In the genomic region with DNA sequence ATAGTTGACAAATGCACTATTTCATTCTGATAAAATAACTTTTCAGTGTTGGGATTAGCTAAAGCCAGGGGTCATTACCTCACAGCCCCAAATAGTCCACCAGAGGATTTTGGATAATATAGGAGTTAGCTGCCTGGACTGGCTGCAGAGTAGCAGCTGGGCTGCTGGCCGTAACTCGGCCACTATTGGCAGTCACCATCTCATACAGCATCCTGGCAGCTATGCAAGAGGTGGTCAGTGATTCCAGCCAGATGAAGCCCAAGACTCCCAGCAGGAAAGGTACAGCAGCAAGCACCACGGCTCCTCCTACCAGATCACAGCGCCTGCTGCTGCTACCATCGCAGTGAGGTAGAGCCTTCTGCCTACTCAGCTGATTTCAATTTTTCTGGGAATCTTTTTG, we compare ENCODE assay signal across 21 mouse cellular contexts. TPM values are rescaled to one million over a fixed set of nuclear protein-coding genes. Genes with fewer than 3 reads are reported as not detected.
DNase-seq lines count a peak whose midpoint lies in the region; ATAC-seq and TF ChIP-seq lines count a peak whose summit lies in the region.
"Had no signal": no experiment of that assay in that cellular context is flagged by ENCODE, and none has a peak within 500 bp of the region (broad histone marks: within the 10 kb centered on the region; RNA-seq: fewer than 3 reads in every experiment).

No protein-coding gene starts in this region.

- no peaks in the 10 kb centered on the region for H3K27me3 ChIP-seq in hindbrain, postnatal 0 days (ENCODE audit: insufficient read depth, low read length)
- H3K27me3 ChIP-seq in hindbrain, embryonic 13.5 days: no peaks in the 10 kb centered on the region
- H3K27me3 ChIP-seq: CH12.LX; forebrain, embryonic 12.5 days; heart, embryonic 15.5 days; hindbrain, embryonic 15.5 days; limb, embryonic 15.5 days; liver, embryonic 15.5 days; midbrain, embryonic 12.5 days; neural tube, embryonic 12.5 days had no signal

- H3K4me1 ChIP-seq in hindbrain, postnatal 0 days (ENCODE audit: insufficient read depth, low read length): no peaks in the 10 kb centered on the region
- H3K4me1 ChIP-seq in hindbrain, embryonic 13.5 days (replicated peaks): no peaks in the 10 kb centered on the region
- H3K4me1 ChIP-seq: embryonic facial prominence, embryonic 10.5 days; forebrain, embryonic 12.5 days; heart, embryonic 15.5 days; hindbrain, embryonic 15.5 days; limb, embryonic 15.5 days; liver, embryonic 15.5 days; midbrain, embryonic 12.5 days; neural tube, embryonic 12.5 days had no signal

- no peak overlapping the region for H3K4me3 ChIP-seq in gastrocnemius, adult 2 months
- no peak overlapping the region for H3K4me3 ChIP-seq in hindbrain, postnatal 0 days (ENCODE audit: low read length)
- H3K4me3 ChIP-seq in hindbrain, embryonic 13.5 days: no peak overlapping the region
- H3K4me3 ChIP-seq: embryonic facial prominence, embryonic 10.5 days; forebrain, embryonic 12.5 days; heart, embryonic 15.5 days; hindbrain, embryonic 15.5 days; limb, embryonic 15.5 days; liver, embryonic 15.5 days; midbrain, embryonic 12.5 days; neural tube, embryonic 12.5 days had no signal

- no peaks in the 10 kb centered on the region for H3K36me3 ChIP-seq in hindbrain, postnatal 0 days (ENCODE audit: insufficient read depth, low read length)
- no peaks in the 10 kb centered on the region for H3K36me3 ChIP-seq in hindbrain, embryonic 13.5 days
- H3K36me3 ChIP-seq: embryonic facial prominence, embryonic 10.5 days; forebrain, embryonic 12.5 days; heart, embryonic 15.5 days; hindbrain, embryonic 15.5 days; limb, embryonic 15.5 days; liver, embryonic 15.5 days; midbrain, embryonic 12.5 days; neural tube, embryonic 12.5 days had no signal

- ATAC-seq in hindbrain, postnatal 0 days: peak; percentile 58
- ATAC-seq in hindbrain, embryonic 13.5 days (ENCODE audit: low FRiP score): no peak
- ATAC-seq: intestine, postnatal 0 days had no signal

- H3K9me3 ChIP-seq in hindbrain, postnatal 0 days (ENCODE audit: low read length): no peaks in the 10 kb centered on the region
- H3K9me3 ChIP-seq in hindbrain, embryonic 13.5 days: no peaks in the 10 kb centered on the region
- H3K9me3 ChIP-seq: embryonic facial prominence, embryonic 10.5 days; forebrain, embryonic 12.5 days; heart, embryonic 15.5 days; hindbrain, embryonic 15.5 days; limb, embryonic 15.5 days; liver, embryonic 15.5 days; midbrain, embryonic 12.5 days; neural tube, embryonic 12.5 days had no signal

- 54% methylated on average over 5 of the region's 5 CpGs for WGBS in hindbrain, postnatal 0 days
- 83% methylated on average over 5 of the region's 5 CpGs for WGBS in hindbrain, embryonic 13.5 days

- intact Hi-C loops in gastrocnemius, adult 2 months (cut with DNase I): no loop called here
- intact Hi-C loops in heart, postnatal 36 days (cut with DNase I): no loop called here

- H3K9ac ChIP-seq in hindbrain, postnatal 0 days (replicated peaks; ENCODE audit: low read length): no peak overlapping the region
- H3K9ac ChIP-seq in hindbrain, embryonic 13.5 days: no peak overlapping the region
- H3K9ac ChIP-seq: forebrain, embryonic 12.5 days; heart, embryonic 15.5 days; hindbrain, embryonic 15.5 days; limb, embryonic 15.5 days; liver, embryonic 15.5 days; midbrain, embryonic 12.5 days; neural tube, embryonic 12.5 days had no signal

- H3K27ac ChIP-seq in gastrocnemius, adult 2 months: no peak overlapping the region
- H3K27ac ChIP-seq in hindbrain, postnatal 0 days: no peak overlapping the region
- no peak overlapping the region for H3K27ac ChIP-seq in hindbrain, embryonic 13.5 days
- H3K27ac ChIP-seq: embryonic facial prominence, embryonic 10.5 days; forebrain, embryonic 12.5 days; heart, embryonic 15.5 days; hindbrain, embryonic 15.5 days; limb, embryonic 15.5 days; liver, embryonic 15.5 days; midbrain, embryonic 12.5 days; neural tube, embryonic 12.5 days had no signal

- peak; percentile 48 for DNase-seq in gastrocnemius, adult 2 months
- no peak for DNase-seq in gastrocnemius, adult 18-20 months (ENCODE audit: low spot score)
- peak; percentile 57 for DNase-seq in hindbrain, postnatal 0 days (ENCODE audit: low spot score)
- peak; percentile 83 to 89 for DNase-seq in cerebellum, postnatal 10 days
- peak; percentile 10 to 17 for DNase-seq in heart, postnatal 36 days
- no peak for DNase-seq in adrenal gland, adult 18-20 months (ENCODE audit: low spot score in 2 of 2)
- DNase-seq: adrenal gland, postnatal 36 days; right cerebral cortex, adult 18-20 months; thymus, postnatal 36 days had no signal

- H3K4me2 ChIP-seq in hindbrain, postnatal 0 days (ENCODE audit: low read depth, low read length): no peak overlapping the region
- H3K4me2 ChIP-seq in hindbrain, embryonic 13.5 days: no peak overlapping the region
- H3K4me2 ChIP-seq: forebrain, embryonic 12.5 days; heart, embryonic 15.5 days; hindbrain, embryonic 15.5 days; limb, embryonic 15.5 days; liver, embryonic 15.5 days; midbrain, embryonic 12.5 days; neural tube, embryonic 12.5 days had no signal

- no peak for TF ChIP-seq CTCF in gastrocnemius, adult 2 months (IDR thresholded peaks at IDR 0.05)
- TF ChIP-seq CTCF in hindbrain, postnatal 0 days (IDR thresholded peaks at IDR 0.05; ENCODE audit: low read depth): no peak

RNA-seq across cellular contexts. Expression of gene Stxbp5l, which starts 38.1 kb away (rescaled TPM):
- total RNA-seq in gastrocnemius, adult 2 months (2021): under 1 TPM; 0.06 to 0.08 TPM
- total RNA-seq in gastrocnemius, adult 18-20 months (2021): under 1 TPM in 1 of 2 experiments, not detected in 1; 0.09 TPM
- total RNA-seq in hindbrain, postnatal 0 days (2014; rRNA removed): 29.0 and 36.0 TPM in 2 replicates
- 18.1 and 20.0 TPM in 2 replicates for polyA plus RNA-seq in hindbrain, postnatal 0 days (2015; fragmentation: Nextera tagmentation; extraction: Ambion mirVana)
- polyA plus RNA-seq in hindbrain, embryonic 13.5 days (2015; fragmentation: Nextera tagmentation; extraction: Ambion mirVana): 12.7 and 14.2 TPM in 2 replicates
- total RNA-seq in heart, postnatal 36 days (2021): not detected
- total RNA-seq in adrenal gland, adult 18-20 months (2021): 1 to 10 TPM; 1.9 to 3.4 TPM
- polyA plus RNA-seq: large intestine, adult 2 months had no signal

Comparison
In these comparisons a context has a peak if more than half of its experiments do, and no peak if none do; other contexts are left out.
1. DNase-seq: peak in gastrocnemius, adult 2 months (single experiment), hindbrain, postnatal 0 days (single experiment), cerebellum, postnatal 10 days (2 of 2) and heart, postnatal 36 days (2 of 2); none in gastrocnemius, adult 18-20 months (single experiment) and adrenal gland, adult 18-20 months (0 of 2).